Mouse (Mus musculus): ENCODE results near the gene Fdx1. TPM values are rescaled to one million over a fixed set of nuclear protein-coding genes. Genes with fewer than 3 reads are reported as not detected.
A peak's percentile ranks its signal among the peaks of the same experiment; 100 is the strongest.

Gene Fdx1
- total RNA-seq, 2 experiments from 2014 or later: 3,296 to 3,327 TPM

GRCm38 (mm10) chr9:51914481-51915120, 48.8 kb downstream of the Fdx1 start:
- DNase-seq (ENCODE audit: low spot score in 2 of 2): peak in 1 of 2 experiments; percentile 41

GRCm38 (mm10) chr9:51908838-51909237, 54.5 kb downstream of the Fdx1 start:
- peak; percentile 63 to 70 for DNase-seq (ENCODE audit: low spot score in 2 of 2)

GRCm38 (mm10) chr9:51908255-51908654, 55.1 kb downstream of the Fdx1 start:
- DNase-seq (ENCODE audit: low spot score in 2 of 2): no peak

GRCm38 (mm10) chr9:51906938-51907337, 56.4 kb downstream of the Fdx1 start:
- DNase-seq (ENCODE audit: low spot score in 2 of 2): no peak

Other genes starting within 250 kb of the Fdx1 start
- gene Arhgap20, start 198.2 kb downstream of the Fdx1 start, total RNA-seq (2021): 1 to 10 TPM; 1.1 to 3.5 TPM
- gene Rdx, start 83.6 kb upstream of the Fdx1 start, total RNA-seq (2021): 100 to 1,000 TPM; 116 to 126 TPM
- 10 to 100 TPM; 18.4 to 23.7 TPM for gene Zc3h12c, start 205.0 kb upstream of the Fdx1 start, total RNA-seq (2021)